Mouse (Mus musculus) ES-E14 (cell line): ENCODE results near the gene Gm29427. TPM values are rescaled to one million over a fixed set of nuclear protein-coding genes. Genes with fewer than 3 reads are reported as not detected.
"Not testable (repeated sequence)": the region's sequence is repeated elsewhere in the genome, so short reads cannot be mapped to it uniquely, and the experiment has no call there.

Experiments
- DNase-seq: peaks from one replicate; pipeline ENCODE4 v3.0.0-alpha.2; 2013; ENCODE audit warnings: low read depth, low spot score
- H3K27ac ChIP-seq: 2 replicates; pipeline ENCODE4 v1.5.1; 2012; ENCODE audit warnings: low read depth, mild to moderate bottlenecking, low read length, moderate library complexity, mixed read lengths; ENCODE audit not compliant: poor library complexity, insufficient read depth, severe bottlenecking
- H3K36me3 ChIP-seq: 2 replicates; pipeline ENCODE4 v1.6.1; 2012; ENCODE audit warnings: mild to moderate bottlenecking, low read length, moderate library complexity, mixed read lengths; ENCODE audit not compliant: control insufficient read depth, poor library complexity, insufficient read depth, severe bottlenecking
- H3K4me1 ChIP-seq, 2 experiments: fragments of 150-350 bp in 1 of 2; sonication (generic) in 1 of 2; 2 replicates each; pipeline ENCODE4 v1.6.1; 2012; ENCODE audit warnings: low read length in 2 of 2, mild to moderate bottlenecking in 1 of 2, mixed read lengths in 1 of 2; ENCODE audit not compliant: control insufficient read depth in 2 of 2, insufficient read depth in 2 of 2, poor library complexity in 1 of 2
- H3K4me3 ChIP-seq, 2 experiments: fragments of 150-350 bp in 1 of 2; sonication (generic) in 1 of 2; 2 replicates each; pipeline ENCODE4 v1.5.1; 2012; ENCODE audit warnings: low read length in 2 of 2, low read depth in 1 of 2, mild to moderate bottlenecking in 1 of 2, mixed read lengths in 1 of 2; ENCODE audit not compliant: insufficient read depth in 1 of 2, poor library complexity in 1 of 2, severe bottlenecking in 1 of 2
- H3K9ac ChIP-seq: 2 replicates; pipeline ENCODE4 v1.6.1; 2012; ENCODE audit warnings: low read depth, mild to moderate bottlenecking, low read length, mixed read lengths; ENCODE audit not compliant: poor library complexity, insufficient read depth, severe bottlenecking
- H3K9me3 ChIP-seq: fragments of 150-350 bp; sonication (generic); 2 replicates; pipeline ENCODE4 v1.6.1; 2012; ENCODE audit warnings: low read depth, mild to moderate bottlenecking, low read length; ENCODE audit not compliant: control insufficient read depth, insufficient read depth
- CHD2 ChIP-seq: IDR thresholded peaks from 2 replicates; pipeline ENCODE4 v1.6.1; 2014; ENCODE audit warnings: mild to moderate bottlenecking, low read depth, low read length, inconsistent platforms
- HCFC1 ChIP-seq: IDR thresholded peaks from 2 replicates; pipeline ENCODE4 v1.6.1; 2012; ENCODE audit warnings: low read length, inconsistent platforms, borderline replicate concordance; ENCODE audit not compliant: insufficient read depth
- MAFK ChIP-seq: IDR thresholded peaks from 2 replicates; pipeline ENCODE4 v1.6.1; 2014; ENCODE audit warnings: mild to moderate bottlenecking, low read depth, low read length, inconsistent platforms; ENCODE audit not compliant: insufficient read depth
- ZC3H11A ChIP-seq: IDR thresholded peaks from 2 replicates; pipeline ENCODE4 v1.6.1; 2012; ENCODE audit warnings: low read depth, mild to moderate bottlenecking, inconsistent platforms, low read length, borderline replicate concordance
- ZNF384 ChIP-seq: IDR thresholded peaks from 2 replicates; pipeline ENCODE4 v1.6.1; 2012; ENCODE audit warnings: low read depth, low read length, inconsistent platforms
- in situ Hi-C, 2 experiments: fragments of 600-800 bp; cut with MboI; formaldehyde crosslinking; loops; one replicate each; pipeline ENCODE4 v1.15.1; 2025; ENCODE audit warnings: low sequenced_read_pairs in 2 of 2, inconsistent platforms in 1 of 2; ENCODE audit not compliant: unreplicated experiment in 2 of 2
- total RNA-seq: library from RNA; depleted of rRNA; stranded (reverse); fragments of 300-350 nt; gene quantifications from 2 replicates; pipeline ENCODE4 v1.2.3, GENCODE M21; 2012

Gene Gm29427
- total RNA-seq, 1 experiment = 0.18 TPM

DNA sequence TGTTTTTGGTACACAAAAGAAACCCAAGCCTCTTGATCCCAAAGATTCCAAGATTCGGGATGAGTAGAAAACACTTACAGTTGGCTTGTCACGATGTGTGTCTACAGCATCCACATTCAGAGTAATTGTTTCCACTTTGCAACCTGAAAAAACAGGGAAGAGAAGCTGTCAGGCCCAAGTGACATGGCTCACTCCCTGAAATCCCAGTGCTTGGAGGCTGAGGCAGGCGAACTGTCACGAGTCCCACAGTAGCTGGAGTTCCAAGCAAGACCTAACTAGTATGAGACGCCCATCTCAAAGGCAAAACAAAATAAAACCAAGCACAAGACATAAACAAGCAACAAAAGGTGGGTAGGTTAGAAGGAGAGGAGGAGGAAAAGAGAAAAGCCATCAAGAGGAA lies 17.0 kb downstream of the Gm29427 start:
- Histone ChIP-seq H3K27ac (no peak overlapping the region), H3K9ac (no peak overlapping the region), H3K9me3 (no peaks in the 10 kb centered on the region), H3K4me1 (no peaks in the 10 kb centered on the region), H3K4me3 (no peak overlapping the region), H3K36me3 (peaks cover 6% of the 10 kb centered on the region; the same call in 1 of the 2 replicates)
- TF ChIP-seq CHD2 (no peak), HCFC1 (no peak), ZC3H11A (no peak), MAFK (no peak), ZNF384 (no peak)
- no peak for DNase-seq
- in situ Hi-C loops = no loop called here

DNA sequence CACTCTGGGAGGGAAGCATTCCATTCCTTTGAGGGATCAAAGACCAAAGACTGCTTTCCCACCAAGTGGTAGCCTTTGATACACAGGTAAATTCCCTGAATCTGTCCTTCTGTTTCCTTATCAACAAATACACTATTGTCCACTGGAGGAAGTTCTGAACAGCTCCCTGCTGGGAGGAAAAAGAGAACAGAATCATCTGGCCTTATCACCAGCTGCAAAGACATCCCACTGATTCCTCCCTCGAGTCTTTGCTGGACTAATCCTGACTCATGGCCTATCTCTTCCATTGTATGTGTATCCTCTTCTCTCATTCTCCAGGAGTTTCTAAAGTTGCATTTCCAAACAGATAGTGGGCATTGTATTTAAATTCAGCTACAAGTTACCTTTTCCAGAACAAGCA lies 31.7 kb downstream of the Gm29427 start:
- TF ChIP-seq HCFC1 (no peak), MAFK (no peak), ZNF384 (no peak), CHD2 (no peak), ZC3H11A (no peak)
- Histone ChIP-seq H3K36me3 (no peaks in the 10 kb centered on the region), H3K9me3 (no peaks in the 10 kb centered on the region), H3K27ac (no peak overlapping the region), H3K4me3 (no peak overlapping the region), H3K9ac (no peak overlapping the region), H3K4me1 (no peaks in the 10 kb centered on the region)
- no peak for DNase-seq
- in situ Hi-C loops = no loop called here

DNA sequence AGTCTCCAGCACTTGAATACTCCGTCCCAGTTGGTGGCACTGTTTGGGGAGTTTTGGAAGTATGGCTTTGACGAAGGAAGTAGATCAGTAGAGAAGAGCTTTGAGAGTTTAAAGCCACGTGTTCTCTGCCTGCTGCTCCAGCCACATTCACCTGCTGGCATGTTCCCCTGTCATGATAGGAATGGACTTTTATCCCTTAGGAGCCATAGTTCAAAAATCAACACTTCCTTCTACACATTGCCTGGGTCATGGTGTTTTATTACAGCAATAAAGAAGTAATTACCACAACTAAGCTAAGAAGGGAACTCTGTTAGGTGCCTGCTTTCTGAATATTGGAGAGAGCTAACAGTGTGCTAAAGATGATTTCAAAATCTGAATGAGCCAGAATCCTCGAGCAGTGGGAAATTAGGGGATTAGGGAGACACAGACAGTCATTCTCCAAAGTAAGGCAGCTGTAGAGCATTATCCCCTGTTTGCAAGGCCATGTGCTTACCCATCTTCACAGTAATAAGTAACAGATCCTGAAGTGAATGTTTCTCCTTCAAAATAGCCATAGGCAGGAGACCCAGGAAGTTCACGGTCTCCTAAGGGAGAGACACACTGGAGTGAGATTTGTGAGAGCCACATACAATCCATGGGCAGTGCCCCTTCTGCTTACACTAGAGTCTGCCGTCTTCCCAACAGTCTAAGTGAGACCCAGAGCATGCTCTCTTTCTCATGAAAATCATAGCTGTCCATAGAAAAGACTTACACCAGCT lies 33.8 kb downstream of the Gm29427 start:
- TF ChIP-seq CHD2 (no peak), HCFC1 (no peak), ZNF384 (no peak), MAFK (no peak), ZC3H11A (no peak)
- Histone ChIP-seq H3K9ac (no peak overlapping the region), H3K4me1 (no peaks in the 10 kb centered on the region), H3K9me3 (no peaks in the 10 kb centered on the region), H3K36me3 (no peaks in the 10 kb centered on the region), H3K27ac (no peak overlapping the region), H3K4me3 (no peak overlapping the region)
- in situ Hi-C loops = no loop called here
- DNase-seq = no peak

DNA sequence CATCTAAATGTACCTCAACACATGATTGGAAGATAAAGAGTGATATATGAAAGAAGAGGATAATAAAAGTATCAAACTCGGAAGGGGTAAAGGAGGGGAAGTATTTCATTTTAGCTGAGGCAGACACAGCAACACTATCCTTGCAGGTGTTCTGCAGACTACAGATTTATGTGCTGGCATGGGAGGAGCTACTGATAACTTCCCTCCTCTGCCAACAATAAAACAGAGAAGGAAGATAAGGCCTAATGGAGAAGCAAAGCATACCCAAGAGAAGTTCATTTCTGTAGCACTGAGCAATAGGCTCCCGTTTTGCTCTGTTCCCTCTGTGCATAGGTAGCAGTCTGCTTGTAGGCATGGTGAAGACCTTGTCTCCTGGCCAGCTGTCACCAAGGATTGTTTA lies 34.5 kb downstream of the Gm29427 start:
- Histone ChIP-seq H3K9ac (no peak overlapping the region), H3K36me3 (no peaks in the 10 kb centered on the region), H3K9me3 (no peaks in the 10 kb centered on the region), H3K27ac (no peak overlapping the region), H3K4me1 (no peaks in the 10 kb centered on the region), H3K4me3 (no peak overlapping the region)
- DNase-seq = no peak
- TF ChIP-seq MAFK (no peak), CHD2 (no peak), ZC3H11A (no peak), ZNF384 (no peak), HCFC1 (no peak)
- in situ Hi-C loops = no loop called here

DNA sequence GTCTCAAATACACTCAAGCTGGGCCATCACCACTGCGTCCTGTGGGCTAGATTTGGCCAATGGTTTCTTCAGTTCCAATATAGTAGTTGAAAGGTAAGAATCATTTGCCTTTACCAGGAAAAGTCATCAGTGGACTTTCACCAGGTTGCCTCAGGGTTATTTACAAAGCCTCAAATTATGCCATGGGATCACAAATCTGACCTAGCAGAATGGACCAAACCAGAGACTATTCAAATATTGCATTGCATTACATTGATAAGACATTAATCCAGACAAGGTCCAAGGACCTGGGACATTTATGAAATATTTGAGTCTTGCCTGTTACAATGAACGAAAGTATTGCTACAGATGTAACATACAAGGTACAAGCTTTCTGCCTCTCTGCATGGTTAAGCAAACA lies 37.0 kb downstream of the Gm29427 start:
- Histone ChIP-seq H3K4me3 (no peak overlapping the region), H3K4me1 (no peaks in the 10 kb centered on the region), H3K36me3 (no peaks in the 10 kb centered on the region), H3K27ac (no peak overlapping the region), H3K9ac (no peak overlapping the region), H3K9me3 (no peaks in the 10 kb centered on the region)
- in situ Hi-C loops = no loop called here
- TF ChIP-seq ZNF384 = no peak
- no peak for TF ChIP-seq ZC3H11A
- TF ChIP-seq CHD2 = no peak
- TF ChIP-seq HCFC1 = no peak
- no peak for TF ChIP-seq MAFK
- DNase-seq = no peak

DNA sequence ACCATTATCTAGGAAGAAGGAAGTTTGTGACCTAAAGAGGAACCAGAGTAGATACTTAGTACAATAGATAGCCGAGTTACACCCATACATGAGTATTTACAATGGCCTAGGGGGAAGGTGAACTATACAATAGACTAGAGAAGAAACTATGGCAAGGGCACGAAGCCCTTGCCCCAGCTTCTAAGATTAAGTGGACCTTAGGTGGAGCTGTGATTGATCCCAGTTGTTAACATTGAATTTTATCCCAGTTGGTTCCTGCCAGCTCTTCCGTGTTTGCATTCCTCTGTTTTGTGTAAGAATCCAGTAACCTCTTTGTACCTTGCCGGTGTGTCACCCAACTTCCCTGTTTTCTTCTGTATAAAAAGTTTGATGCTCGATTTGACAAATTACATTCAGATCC lies 52.0 kb downstream of the Gm29427 start:
- H3K36me3 ChIP-seq, H3K9ac ChIP-seq, H3K4me1 ChIP-seq, DNase-seq, in situ Hi-C loops, H3K4me3 ChIP-seq, H3K27ac ChIP-seq, H3K9me3 ChIP-seq: not testable (repeated sequence)
